Mouse (Mus musculus) stomach, postnatal 0 days (tissue): ENCODE results near the gene Taok3.

Source experiments
- CTCF ChIP-seq: IDR thresholded peaks from 2 replicates; pipeline ENCODE4 v1.5.1; 2016; ENCODE audit warnings: antibody characterized with exemption, low read depth, mild to moderate bottlenecking, moderate library complexity
- EP300 ChIP-seq: optimal IDR thresholded peaks from 2 replicates; pipeline ENCODE3; 2016; ENCODE audit warnings: antibody characterized with exemption

DNA sequence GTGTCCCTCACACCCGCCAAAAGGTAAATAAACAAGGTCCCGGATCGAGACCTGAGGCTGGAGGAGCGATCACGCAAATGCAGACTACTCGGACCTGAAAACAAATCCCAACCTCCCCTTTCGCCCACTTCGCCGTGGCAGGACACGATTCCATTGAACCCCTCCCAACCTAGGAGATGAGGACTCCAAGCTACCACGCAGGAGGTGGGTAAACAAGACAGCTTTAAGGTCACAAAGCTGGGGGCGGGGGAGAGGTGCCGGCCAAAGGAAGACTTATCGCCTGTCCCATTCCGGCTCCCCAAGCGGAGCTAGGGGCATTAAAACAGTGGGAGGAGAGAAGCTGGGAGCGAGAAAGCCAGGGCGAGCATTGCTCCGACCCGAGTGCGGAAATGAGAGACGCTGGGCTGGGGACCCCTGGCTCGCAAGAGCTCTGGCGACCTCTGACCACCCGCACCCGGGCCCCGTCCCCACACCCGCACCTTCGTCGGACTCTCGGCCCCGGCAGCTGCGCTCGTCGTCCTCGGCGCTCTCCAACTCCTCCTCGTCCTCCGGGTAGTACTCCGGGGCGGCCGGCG is 4.6 kb upstream of the Taok3 start:
- TF ChIP-seq CTCF (no peak), EP300 (no peak)
